Mouse (Mus musculus): ENCODE results near the gene Rhox4b. TPM values are rescaled to one million over a fixed set of nuclear protein-coding genes. Genes with fewer than 3 reads are reported as not detected.
"Not testable (repeated sequence)": the region's sequence is repeated elsewhere in the genome, so short reads cannot be mapped to it uniquely, and the experiment has no call there.

Gene Rhox4b
- polyA plus RNA-seq (2015; fragmentation: Nextera tagmentation; extraction: Ambion mirVana): not detected in 2 replicates

DNA sequence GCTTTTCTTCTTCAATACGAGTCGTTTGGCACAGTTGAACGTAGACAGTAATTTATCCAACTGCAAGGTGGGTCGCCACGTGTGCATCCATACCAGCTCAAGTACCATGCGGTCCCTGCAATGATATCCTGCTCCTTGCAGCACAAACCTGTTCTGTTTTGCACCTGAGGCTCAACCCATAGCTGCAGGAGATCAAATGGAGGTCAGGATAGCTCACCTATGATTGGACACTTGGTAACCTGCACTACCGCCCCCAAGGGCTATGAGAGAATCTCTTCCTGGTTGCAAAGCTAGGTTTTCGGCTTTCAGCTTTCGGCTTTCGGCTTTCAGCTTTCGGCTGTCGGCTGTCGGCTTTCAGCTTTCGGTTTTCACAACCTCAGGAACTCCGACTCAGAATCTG, at the start of gene Rhox4b:
Gene Rhox4b (plus strand): TSS at position 301 of the 400 bp plus-strand sequence.
- not testable (repeated sequence) for H3K4me3 ChIP-seq (replicated peaks)
- 87% methylated on average over 15 of the region's 15 CpGs for WGBS

DNA sequence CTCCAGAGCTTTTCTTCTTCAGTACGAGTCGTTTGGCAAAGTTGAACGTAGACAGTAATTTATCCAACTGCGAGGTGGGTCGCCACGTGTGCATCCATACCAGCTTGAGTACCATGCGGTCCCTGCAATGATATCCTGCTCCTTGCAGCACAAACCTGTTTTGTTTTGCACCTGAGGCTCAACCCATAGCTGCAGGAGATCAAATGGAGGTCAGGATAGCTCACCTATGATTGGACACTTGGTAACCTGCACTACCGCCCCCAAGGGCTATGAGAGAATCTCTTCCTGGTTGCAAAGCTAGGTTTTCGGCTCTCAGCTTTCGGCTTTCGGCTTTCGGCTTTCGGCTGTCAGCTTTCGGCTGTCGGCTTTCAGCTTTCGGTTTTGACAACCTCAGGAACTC, 41.7 kb upstream of the Rhox4b start, which contains the start of gene Rhox4a2:
Gene Rhox4a2 (plus strand): TSS at position 301 of the 400 bp plus-strand sequence.
- ATAC-seq; H3K4me1 ChIP-seq (replicated peaks); H3K27me3 ChIP-seq (replicated peaks); H3K9ac ChIP-seq; H3K4me2 ChIP-seq (replicated peaks); H3K36me3 ChIP-seq; H3K27ac ChIP-seq; H3K4me3 ChIP-seq (replicated peaks); H3K9me3 ChIP-seq: not testable (repeated sequence)
- 96% methylated on average over 8 of the region's 16 CpGs for WGBS

More for the DNA sequence above, at the start of gene Rhox4b:
- not testable (repeated sequence) for H3K4me1 ChIP-seq (replicated peaks); ATAC-seq; H3K4me2 ChIP-seq (replicated peaks); H3K36me3 ChIP-seq; H3K27ac ChIP-seq; H3K9me3 ChIP-seq; H3K27me3 ChIP-seq (replicated peaks); H3K9ac ChIP-seq

DNA sequence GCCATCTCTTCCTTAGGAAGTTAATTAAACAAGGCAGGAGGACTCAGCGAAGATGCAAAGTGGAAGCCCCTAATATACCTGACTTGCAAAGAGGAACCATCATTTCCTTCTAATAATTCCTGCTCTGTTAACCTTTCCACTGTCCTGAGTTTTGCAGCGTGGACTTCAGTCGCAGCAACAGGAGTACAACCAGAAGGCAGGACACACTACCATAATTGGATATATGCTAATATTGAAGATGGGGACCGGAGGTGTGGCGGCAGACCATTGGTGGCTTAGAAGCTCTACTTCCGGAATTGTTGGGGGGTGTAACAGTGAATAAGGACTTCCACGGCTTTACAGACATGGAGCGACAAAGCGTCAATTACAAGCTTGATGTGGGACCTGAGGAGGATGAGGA, 20.5 kb upstream of the Rhox4b start, which contains the start of gene Rhox2b:
Gene Rhox2b (plus strand): TSS at position 301 of the 400 bp plus-strand sequence.
- not testable (repeated sequence) for H3K27me3 ChIP-seq (replicated peaks); H3K9me3 ChIP-seq; H3K4me2 ChIP-seq (replicated peaks); ATAC-seq; H3K9ac ChIP-seq; H3K4me3 ChIP-seq (replicated peaks); H3K4me1 ChIP-seq (replicated peaks); H3K27ac ChIP-seq; H3K36me3 ChIP-seq
- WGBS: no CpG with 5 or more reads among the region's 9 CpGs

DNA sequence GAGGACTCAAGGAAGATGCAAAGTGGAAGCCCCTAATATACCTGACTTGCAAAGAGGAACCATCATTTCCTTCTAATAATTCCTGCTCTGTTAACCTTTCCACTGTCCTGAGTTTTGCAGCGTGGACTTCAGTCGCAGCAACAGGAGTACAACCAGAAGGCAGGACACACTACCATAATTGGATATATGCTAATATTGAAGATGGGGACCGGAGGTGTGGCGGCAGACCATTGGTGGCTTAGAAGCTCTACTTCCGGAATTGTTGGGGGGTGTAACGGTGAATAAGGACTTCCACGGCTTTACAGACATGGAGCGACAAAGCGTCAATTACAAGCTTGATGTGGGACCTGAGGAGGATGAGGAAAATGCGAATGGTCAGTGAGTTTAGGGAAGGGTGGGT, 21.1 kb downstream of the Rhox4b start, which contains the start of gene Rhox2c:
Gene Rhox2c (plus strand): TSS at position 301 of the 400 bp plus-strand sequence.
- not testable (repeated sequence) for ATAC-seq; H3K4me2 ChIP-seq (replicated peaks); H3K27ac ChIP-seq; H3K4me3 ChIP-seq (replicated peaks); H3K4me1 ChIP-seq (replicated peaks); H3K9ac ChIP-seq; H3K9me3 ChIP-seq; H3K36me3 ChIP-seq; H3K27me3 ChIP-seq (replicated peaks)
- WGBS: 92% methylated on average over 9 of the region's 10 CpGs

DNA sequence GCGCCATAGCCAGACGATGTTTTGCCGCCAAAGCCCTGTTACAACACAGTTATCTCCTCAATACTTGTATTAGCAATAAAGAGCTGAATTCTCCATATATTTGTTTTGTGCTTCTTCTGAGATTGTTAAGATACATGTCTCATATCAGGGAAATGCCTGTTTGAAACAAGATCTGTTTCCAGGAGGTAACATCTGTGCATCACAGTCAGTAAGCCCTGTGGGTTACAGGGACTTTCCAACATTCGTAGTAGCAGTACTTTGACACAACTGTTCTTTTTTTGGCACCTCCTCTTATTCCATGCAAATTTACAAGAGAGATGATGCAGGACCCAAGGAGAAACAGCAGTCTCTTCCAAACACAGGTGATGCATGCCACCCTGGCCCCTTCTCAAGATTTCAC, 26.0 kb downstream of the Rhox4b start, which contains the start of gene Rhox3c:
Gene Rhox3c (plus strand): TSS at position 301 of the 400 bp plus-strand sequence.
- H3K4me2 ChIP-seq (replicated peaks); H3K4me1 ChIP-seq (replicated peaks); H3K36me3 ChIP-seq; H3K4me3 ChIP-seq (replicated peaks); H3K27ac ChIP-seq; H3K27me3 ChIP-seq (replicated peaks); H3K9me3 ChIP-seq; H3K9ac ChIP-seq; ATAC-seq: not testable (repeated sequence)
- 98% methylated on average over 3 of the region's 4 CpGs for WGBS

GRCm38 (mm10) chrX:37480037-37480436, 47.7 kb downstream of the Rhox4b start, which contains the start of gene Rhox4c:
TSS of gene Rhox4c (plus strand) at chrX:37480337.
- H3K27me3 ChIP-seq (replicated peaks); H3K36me3 ChIP-seq; H3K4me1 ChIP-seq (replicated peaks); ATAC-seq; H3K4me2 ChIP-seq (replicated peaks); H3K9me3 ChIP-seq; H3K27ac ChIP-seq; H3K4me3 ChIP-seq (replicated peaks); H3K9ac ChIP-seq: not testable (repeated sequence)
- 89% methylated on average over 14 of the region's 14 CpGs for WGBS

Other genes starting within 250 kb of the Rhox4b start
- 385 and 424 TPM in 2 replicates for gene Ndufa1, start 241.3 kb upstream of the Rhox4b start, polyA plus RNA-seq (2015; fragmentation: Nextera tagmentation; extraction: Ambion mirVana)
- 8.3 and 9.3 TPM in 2 replicates for gene Rnf113a1, start 241.2 kb upstream of the Rhox4b start, polyA plus RNA-seq (2015; fragmentation: Nextera tagmentation; extraction: Ambion mirVana)
- not detected in 2 replicates for gene Gm9, start 221.5 kb upstream of the Rhox4b start, polyA plus RNA-seq (2015; fragmentation: Nextera tagmentation; extraction: Ambion mirVana)
- gene Rhox1, start 210.2 kb upstream of the Rhox4b start, polyA plus RNA-seq (2015; fragmentation: Nextera tagmentation; extraction: Ambion mirVana): not detected in 2 replicates
- gene Rhox2a, start 187.5 kb upstream of the Rhox4b start, polyA plus RNA-seq (2015; fragmentation: Nextera tagmentation; extraction: Ambion mirVana): not detected in 2 replicates
- not detected in 2 replicates for gene Rhox3a, start 182.6 kb upstream of the Rhox4b start, polyA plus RNA-seq (2015; fragmentation: Nextera tagmentation; extraction: Ambion mirVana)
- not detected in 2 replicates for gene Rhox4a, start 167.2 kb upstream of the Rhox4b start, polyA plus RNA-seq (2015; fragmentation: Nextera tagmentation; extraction: Ambion mirVana)
- gene Rhox3a2, start 52.5 kb upstream of the Rhox4b start, polyA plus RNA-seq (2015; fragmentation: Nextera tagmentation; extraction: Ambion mirVana): not detected in 2 replicates
- gene Rhox4a2, start 41.6 kb upstream of the Rhox4b start, polyA plus RNA-seq (2015; fragmentation: Nextera tagmentation; extraction: Ambion mirVana): not detected in 2 replicates
- not detected in 2 replicates for gene Rhox2b, start 20.4 kb upstream of the Rhox4b start, polyA plus RNA-seq (2015; fragmentation: Nextera tagmentation; extraction: Ambion mirVana)
- not detected in 2 replicates for gene Rhox2c, start 21.2 kb downstream of the Rhox4b start, polyA plus RNA-seq (2015; fragmentation: Nextera tagmentation; extraction: Ambion mirVana)
- not detected in 2 replicates for gene Rhox3c, start 26.1 kb downstream of the Rhox4b start, polyA plus RNA-seq (2015; fragmentation: Nextera tagmentation; extraction: Ambion mirVana)
- not detected in 2 replicates for gene Rhox4c, start 47.8 kb downstream of the Rhox4b start, polyA plus RNA-seq (2015; fragmentation: Nextera tagmentation; extraction: Ambion mirVana)
- not detected in 2 replicates for gene Rhox2d, start 60.9 kb downstream of the Rhox4b start, polyA plus RNA-seq (2015; fragmentation: Nextera tagmentation; extraction: Ambion mirVana)
- gene Rhox4d, start 81.9 kb downstream of the Rhox4b start, polyA plus RNA-seq (2015; fragmentation: Nextera tagmentation; extraction: Ambion mirVana): not detected in 2 replicates
- not detected in 2 replicates for gene Rhox2e, start 98.0 kb downstream of the Rhox4b start, polyA plus RNA-seq (2015; fragmentation: Nextera tagmentation; extraction: Ambion mirVana)
- gene Rhox3e, start 109.5 kb downstream of the Rhox4b start, polyA plus RNA-seq (2015; fragmentation: Nextera tagmentation; extraction: Ambion mirVana): not detected in 2 replicates
- gene Rhox4e, start 124.9 kb downstream of the Rhox4b start, polyA plus RNA-seq (2015; fragmentation: Nextera tagmentation; extraction: Ambion mirVana): not detected in 2 replicates
- not detected in 2 replicates for gene Rhox2f, start 138.9 kb downstream of the Rhox4b start, polyA plus RNA-seq (2015; fragmentation: Nextera tagmentation; extraction: Ambion mirVana)
- not detected in 2 replicates for gene Rhox3f, start 148.5 kb downstream of the Rhox4b start, polyA plus RNA-seq (2015; fragmentation: Nextera tagmentation; extraction: Ambion mirVana)
- not detected in 2 replicates for gene Rhox4f, start 175.2 kb downstream of the Rhox4b start, polyA plus RNA-seq (2015; fragmentation: Nextera tagmentation; extraction: Ambion mirVana)
- gene Rhox3g, start 196.1 kb downstream of the Rhox4b start, polyA plus RNA-seq (2015; fragmentation: Nextera tagmentation; extraction: Ambion mirVana): not detected in 2 replicates
- not detected in 2 replicates for gene Rhox2g, start 211.0 kb downstream of the Rhox4b start, polyA plus RNA-seq (2015; fragmentation: Nextera tagmentation; extraction: Ambion mirVana)
- not detected in 2 replicates for gene Rhox4g, start 218.8 kb downstream of the Rhox4b start, polyA plus RNA-seq (2015; fragmentation: Nextera tagmentation; extraction: Ambion mirVana)
- not detected in 2 replicates for gene Rhox3h, start 236.3 kb downstream of the Rhox4b start, polyA plus RNA-seq (2015; fragmentation: Nextera tagmentation; extraction: Ambion mirVana)
- gene Rhox2h, start 240.8 kb downstream of the Rhox4b start, polyA plus RNA-seq (2015; fragmentation: Nextera tagmentation; extraction: Ambion mirVana): not detected in 2 replicates

Measured in intestine, embryonic 15.5 days (tissue).